8 mouse cellular contexts compared by ENCODE assay signal in the genomic region with DNA sequence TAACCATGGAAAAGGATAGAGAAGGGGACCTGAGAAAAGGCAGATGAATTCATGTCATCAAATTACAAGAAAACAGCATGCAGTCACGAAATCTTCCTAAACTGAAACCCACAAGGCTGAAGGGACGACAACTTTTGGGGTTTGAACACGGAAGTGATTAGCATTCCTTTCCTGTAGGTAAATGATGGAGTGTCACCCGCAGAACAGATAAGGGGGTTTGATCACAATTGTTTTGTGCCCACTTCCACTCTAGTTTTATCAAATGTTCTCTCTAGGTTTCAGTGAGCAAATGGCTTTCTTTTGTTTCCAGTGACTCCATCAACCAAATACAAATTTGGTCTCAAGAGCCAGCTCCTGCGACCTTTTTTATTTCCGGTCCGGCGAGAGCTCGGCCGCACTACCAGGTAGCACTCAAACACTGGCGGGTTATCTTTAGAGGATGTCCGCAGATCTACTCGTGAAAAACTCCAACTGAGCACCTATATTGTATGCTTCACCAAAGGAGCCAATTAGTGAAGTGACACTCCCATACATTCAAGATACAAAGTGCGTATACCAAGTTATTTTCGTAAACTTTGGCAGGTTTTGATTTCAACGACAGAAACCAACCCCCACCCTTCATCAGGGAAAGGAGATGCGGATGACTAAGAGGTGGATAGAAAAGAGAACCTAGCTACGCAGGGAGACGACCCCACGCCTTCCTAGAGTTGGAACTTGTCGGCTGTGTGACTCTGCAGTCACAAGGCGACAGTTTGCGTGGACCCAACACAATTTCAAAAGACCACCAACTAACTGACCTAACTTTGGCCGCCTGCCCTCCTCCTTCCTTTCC. TPM values are rescaled to one million over a fixed set of nuclear protein-coding genes. Genes with fewer than 3 reads are reported as not detected.
DNase-seq lines count a peak whose midpoint lies in the region; ATAC-seq lines count a peak whose summit lies in the region.

No protein-coding gene starts in this region.

- no peak for ATAC-seq in lung, embryonic 15.5 days (ENCODE audit: borderline replicate concordance, extremely low read depth, low FRiP score, low TSS enrichment)
- ATAC-seq in granulocyte monocyte progenitor cell, adult 5-6 weeks (replicated peaks; ENCODE audit: poor library complexity, severe bottlenecking): peak; percentile 33
- ATAC-seq in liver, embryonic 16.5 days (ENCODE audit: low read depth): peak; percentile 11; the same call in 1 of the 2 replicates

- no peaks in the 10 kb centered on the region for H3K27me3 ChIP-seq in lung, embryonic 15.5 days
- H3K27me3 ChIP-seq in liver, embryonic 16.5 days (ENCODE audit: control insufficient read depth, insufficient read depth, low read depth, low read length): no peaks in the 10 kb centered on the region

- peak overlapping the region; percentile 100 for H3K4me3 ChIP-seq in lung, embryonic 15.5 days
- H3K4me3 ChIP-seq in liver, embryonic 16.5 days (ENCODE audit: low read depth, low read length): peak overlapping the region; percentile 99

- WGBS in lung, embryonic 15.5 days: 2% methylated on average over 24 of the region's 24 CpGs
- WGBS in liver, embryonic 16.5 days (ENCODE audit: insufficient replicate concordance): under 1% methylated on average over 24 of the region's 24 CpGs

- H3K4me2 ChIP-seq in lung, embryonic 15.5 days: peak overlapping the region; percentile 60
- H3K4me2 ChIP-seq in liver, embryonic 16.5 days (ENCODE audit: low read depth, low read length): peak overlapping the region; percentile 83

- peak overlapping the region; percentile 74 for H3K27ac ChIP-seq in lung, embryonic 15.5 days
- H3K27ac ChIP-seq in liver, embryonic 16.5 days (ENCODE audit: low read length): peak overlapping the region; percentile 81

- H3K9ac ChIP-seq in lung, embryonic 15.5 days: peak overlapping the region; percentile 100
- H3K9ac ChIP-seq in liver, embryonic 16.5 days (ENCODE audit: low read depth, low read length): peak overlapping the region; percentile 100

- intact Hi-C loops in left cerebral cortex, postnatal 4 days (cut with DNase I): no loop called here

- peaks cover 20% of the 10 kb centered on the region for H3K4me1 ChIP-seq in lung, embryonic 15.5 days
- peaks cover 20% of the 10 kb centered on the region for H3K4me1 ChIP-seq in liver, embryonic 16.5 days (ENCODE audit: control insufficient read depth, low read depth, low read length)

- H3K9me3 ChIP-seq in lung, embryonic 15.5 days: no peaks in the 10 kb centered on the region
- no peaks in the 10 kb centered on the region for H3K9me3 ChIP-seq in liver, embryonic 16.5 days (replicated peaks; ENCODE audit: control insufficient read depth, low read length)

- no peak for DNase-seq in lung, postnatal 4 days
- peak; percentile 42 for DNase-seq in adipocyte (ENCODE audit: low spot score)
- DNase-seq in urinary bladder, postnatal 10 days (ENCODE audit: low spot score): no peak
- DNase-seq in cerebellum, adult 9-11 months: no peak
- DNase-seq in left cerebral cortex, postnatal 4 days: no peak

- H3K36me3 ChIP-seq in lung, embryonic 15.5 days: no peaks in the 10 kb centered on the region
- H3K36me3 ChIP-seq in liver, embryonic 16.5 days (ENCODE audit: control insufficient read depth, insufficient read depth): no peaks in the 10 kb centered on the region

RNA-seq across cellular contexts. Expression of a gene that starts 2.1 kb away (rescaled TPM):
- polyA plus RNA-seq in lung, embryonic 15.5 days (2015; fragmentation: Nextera tagmentation; extraction: Ambion mirVana): 345 and 355 TPM in 2 replicates
- 213 and 244 TPM in 2 replicates for total RNA-seq in granulocyte monocyte progenitor cell, adult 5-6 weeks (2014; fragmentation: Nextera tagmentation)
- total RNA-seq in granulocyte monocyte progenitor cell, adult 5-6 weeks (2017): 110 and 124 TPM in 2 replicates
- polyA plus RNA-seq in liver, embryonic 16.5 days (2015; fragmentation: Nextera tagmentation; extraction: Ambion mirVana): 164 and 179 TPM in 2 replicates
- total RNA-seq in left cerebral cortex, postnatal 4 days (2021): 100 to 1,000 TPM; 161 to 164 TPM

RNA-seq across cellular contexts. Expression of a gene that starts 8.1 kb away (rescaled TPM):
- polyA plus RNA-seq in lung, embryonic 15.5 days (2015; fragmentation: Nextera tagmentation; extraction: Ambion mirVana): 0.21 and 0.24 TPM in 2 replicates
- 0.92 and 1.6 TPM in 2 replicates for total RNA-seq in granulocyte monocyte progenitor cell, adult 5-6 weeks (2014; fragmentation: Nextera tagmentation)
- total RNA-seq in granulocyte monocyte progenitor cell, adult 5-6 weeks (2017): 0.34 and 0.88 TPM in 2 replicates
- polyA plus RNA-seq in liver, embryonic 16.5 days (2015; fragmentation: Nextera tagmentation; extraction: Ambion mirVana): 0.04 and 0.05 TPM in 2 replicates
- total RNA-seq in left cerebral cortex, postnatal 4 days (2021): 1 to 10 TPM; 2.8 to 3.2 TPM

RNA-seq across cellular contexts. Expression of a gene that starts 33.0 kb away (rescaled TPM):
- 4.3 TPM in 2 replicates for polyA plus RNA-seq in lung, embryonic 15.5 days (2015; fragmentation: Nextera tagmentation; extraction: Ambion mirVana)
- total RNA-seq in granulocyte monocyte progenitor cell, adult 5-6 weeks (2014; fragmentation: Nextera tagmentation): 2.3 and 5.0 TPM in 2 replicates
- total RNA-seq in granulocyte monocyte progenitor cell, adult 5-6 weeks (2017): 2.0 and 2.4 TPM in 2 replicates
- 3.0 and 3.4 TPM in 2 replicates for polyA plus RNA-seq in liver, embryonic 16.5 days (2015; fragmentation: Nextera tagmentation; extraction: Ambion mirVana)
- total RNA-seq in left cerebral cortex, postnatal 4 days (2021): 10 to 100 TPM; 11.5 to 13.1 TPM

RNA-seq across cellular contexts. Expression of a gene that starts 53.3 kb away (rescaled TPM):
- 0.31 and 0.48 TPM in 2 replicates for polyA plus RNA-seq in lung, embryonic 15.5 days (2015; fragmentation: Nextera tagmentation; extraction: Ambion mirVana)
- total RNA-seq in granulocyte monocyte progenitor cell, adult 5-6 weeks (2014; fragmentation: Nextera tagmentation): 3.7 and 7.8 TPM in 2 replicates
- 1.0 and 3.0 TPM in 2 replicates for total RNA-seq in granulocyte monocyte progenitor cell, adult 5-6 weeks (2017)
- 0.14 and 0.45 TPM in 2 replicates for polyA plus RNA-seq in liver, embryonic 16.5 days (2015; fragmentation: Nextera tagmentation; extraction: Ambion mirVana)
- total RNA-seq in left cerebral cortex, postnatal 4 days (2021): 1 to 10 TPM; 8.9 to 9.3 TPM

RNA-seq across cellular contexts. Expression of a gene that starts 55.9 kb away (rescaled TPM):
- 6.4 TPM in 2 replicates for polyA plus RNA-seq in lung, embryonic 15.5 days (2015; fragmentation: Nextera tagmentation; extraction: Ambion mirVana)
- total RNA-seq in granulocyte monocyte progenitor cell, adult 5-6 weeks (2014; fragmentation: Nextera tagmentation): 19.4 and 28.6 TPM in 2 replicates
- 26.5 and 41.3 TPM in 2 replicates for total RNA-seq in granulocyte monocyte progenitor cell, adult 5-6 weeks (2017)
- polyA plus RNA-seq in liver, embryonic 16.5 days (2015; fragmentation: Nextera tagmentation; extraction: Ambion mirVana): 5.3 and 5.6 TPM in 2 replicates
- total RNA-seq in left cerebral cortex, postnatal 4 days (2021): 10 to 100 TPM; 71.3 to 74.5 TPM
